Mouse (Mus musculus) midbrain, embryonic 16.5 days (tissue): ENCODE measurements around the gene Mlxipl. TPM values are rescaled to one million over a fixed set of nuclear protein-coding genes. Genes with fewer than 3 reads are reported as not detected.
"Not testable (repeated sequence)": the region's sequence is repeated elsewhere in the genome, so short reads cannot be mapped to it uniquely, and the experiment has no call there.

Experiments
- ATAC-seq: fragments of 200-750 bp; cut with Nextera tagmentation; 2 replicates; pipeline ENCODE4 v1.8.0; 2017; ENCODE audit warnings: moderate TSS enrichment
- H3K27ac ChIP-seq: fragments of 300-500 bp; sonication (generic); 2 replicates; pipeline ENCODE4 v1.5.1; 2014; ENCODE audit warnings: mild to moderate bottlenecking, low read length, mixed read lengths
- H3K27me3 ChIP-seq: fragments of 300-500 bp; sonication (generic); 2 replicates; pipeline ENCODE4 v1.6.1; 2014; ENCODE audit warnings: low read depth, low read length, mixed read lengths; ENCODE audit not compliant: control insufficient read depth, insufficient read depth
- H3K36me3 ChIP-seq: fragments of 300-500 bp; sonication (generic); 2 replicates; pipeline ENCODE4 v1.6.1; 2014; ENCODE audit warnings: mild to moderate bottlenecking, low read length, moderate library complexity, mixed read lengths; ENCODE audit not compliant: control insufficient read depth, insufficient read depth
- H3K4me1 ChIP-seq: fragments of 300-500 bp; sonication (generic); 2 replicates; pipeline ENCODE4 v1.6.1; 2014; ENCODE audit warnings: mild to moderate bottlenecking, low read length, mixed read lengths; ENCODE audit not compliant: control insufficient read depth, insufficient read depth
- H3K4me2 ChIP-seq: fragments of 300-500 bp; sonication (generic); 2 replicates; pipeline ENCODE4 v1.6.1; 2014; ENCODE audit warnings: mild to moderate bottlenecking, low read length, mixed read lengths
- H3K4me3 ChIP-seq: fragments of 300-500 bp; sonication (generic); 2 replicates; pipeline ENCODE4 v1.5.1; 2014; ENCODE audit warnings: low read depth, mild to moderate bottlenecking, low read length, moderate library complexity, mixed read lengths
- H3K9ac ChIP-seq: fragments of 300-500 bp; sonication (generic); 2 replicates; pipeline ENCODE4 v1.6.1; 2014; ENCODE audit warnings: low read depth, low read length, mixed read lengths
- H3K9me3 ChIP-seq: fragments of 300-500 bp; sonication (generic); replicated peaks from 2 replicates; pipeline ENCODE4 v1.6.1; 2014; ENCODE audit warnings: mild to moderate bottlenecking, low read length, mixed read lengths; ENCODE audit not compliant: control insufficient read depth, poor library complexity, severe bottlenecking
- WGBS: fragments of 180-500 bp; shearing (Covaris S2); extraction: QIAGEN DNeasy Blood & Tissue Kit; methylation state at CpG from one replicate; pipeline ENCODE4 v1.1.7; 2014; 5-methylcytosine and 5-hydroxymethylcytosine counted together
- polyA plus RNA-seq: library from polyadenylated mRNA; unstranded; fragments of >200 nt; fragmentation: Nextera tagmentation; extraction: Ambion mirVana; gene quantifications from 2 replicates; pipeline ENCODE4 v1.2.1, GENCODE M21; 2015

Mlxipl gene
- 0.87 and 1.0 TPM in 2 replicates for polyA plus RNA-seq

DNA sequence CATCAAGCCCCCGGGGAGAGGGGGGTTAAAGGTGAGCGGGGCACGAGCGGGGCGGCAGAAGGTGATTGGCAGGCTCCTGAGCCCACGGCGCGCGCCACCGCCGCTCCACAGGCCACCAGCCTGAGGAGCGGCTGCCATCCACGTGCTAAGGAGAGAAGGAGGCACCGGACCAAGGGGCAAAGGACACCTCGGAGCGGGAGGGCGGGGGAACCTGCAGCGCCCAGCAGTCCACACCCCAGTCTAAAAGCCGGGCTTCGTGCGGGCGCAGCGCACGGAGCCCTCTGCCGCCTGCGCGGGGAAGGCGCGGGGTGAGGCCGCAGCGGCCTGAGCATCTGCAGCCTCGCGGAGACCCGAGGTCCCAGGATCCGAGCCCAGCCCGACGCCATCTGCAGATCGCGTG lies at the start of gene Mlxipl:
Gene Mlxipl, plus strand, starts transcription at position 238 of the 400 bp plus-strand sequence.
- WGBS: 3% methylated on average over 38 of the region's 39 CpGs
- Histone ChIP-seq H3K27ac (no peak within 1 kb of the TSS), H3K4me2 (no peak within 1 kb of the TSS), H3K4me1 (no peaks in the 10 kb centered on the region), H3K27me3 (peaks cover 30% of the 10 kb centered on the region), H3K9ac (0 out of 2 replicates have a peak within 1 kb of the TSS, but pooled peaks have one; percentile 12), H3K9me3 (no peaks in the 10 kb centered on the region), H3K36me3 (no peaks in the 10 kb centered on the region), H3K4me3 (no peak within 1 kb of the TSS)
- ATAC-seq: no peak

- Histone ChIP-seq H3K36me3 (peaks cover 14% of the 10 kb centered on the region), H3K9me3 (no peaks in the 10 kb centered on the region), H3K4me1 (no peaks in the 10 kb centered on the region), H3K27ac (no peak overlapping the region), H3K4me2 (no peak overlapping the region), H3K4me3 (no peak overlapping the region), H3K27me3 (no peaks in the 10 kb centered on the region), H3K9ac (no peak overlapping the region)
- 50% methylated on average over 6 of the region's 6 CpGs for WGBS
- ATAC-seq: no peak
These were observed 49.6 kb upstream of the Mlxipl start for GRCm38 (mm10) chr5:135040059-135040458.

- WGBS: 76% methylated on average over 11 of the region's 11 CpGs
- H3K36me3 ChIP-seq: peaks cover 18% of the 10 kb centered on the region
- H3K4me1 ChIP-seq: no peaks in the 10 kb centered on the region
- H3K9me3 ChIP-seq: no peaks in the 10 kb centered on the region
- H3K27me3 ChIP-seq: no peaks in the 10 kb centered on the region
- ATAC-seq: no peak
- no peak overlapping the region for H3K9ac ChIP-seq
- H3K4me2 ChIP-seq: no peak overlapping the region
- no peak overlapping the region for H3K4me3 ChIP-seq
- H3K27ac ChIP-seq: no peak overlapping the region
These were observed 48.9 kb upstream of the Mlxipl start for GRCm38 (mm10) chr5:135040777-135041176.

GRCm38 (mm10) chr5:135042105-135042788 lies 47.4 kb upstream of the Mlxipl start:
- Histone ChIP-seq H3K4me2 (no peak overlapping the region), H3K4me3 (no peak overlapping the region), H3K27ac (no peak overlapping the region), H3K9me3 (no peaks in the 10 kb centered on the region), H3K9ac (no peak overlapping the region), H3K27me3 (no peaks in the 10 kb centered on the region), H3K4me1 (no peaks in the 10 kb centered on the region), H3K36me3 (peaks cover 21% of the 10 kb centered on the region)
- no peak for ATAC-seq
- WGBS: 27% methylated on average over 21 of the region's 21 CpGs

GRCm38 (mm10) chr5:135044575-135044974 lies 45.1 kb upstream of the Mlxipl start:
- H3K4me1 ChIP-seq: no peaks in the 10 kb centered on the region
- H3K27ac ChIP-seq: no peak overlapping the region
- peaks cover 13% of the 10 kb centered on the region for H3K36me3 ChIP-seq
- no peak for ATAC-seq
- no peak overlapping the region for H3K4me2 ChIP-seq
- WGBS: 92% methylated on average over 3 of the region's 3 CpGs
- H3K4me3 ChIP-seq: no peak overlapping the region
- H3K9ac ChIP-seq: no peak overlapping the region
- H3K9me3 ChIP-seq: no peaks in the 10 kb centered on the region
- H3K27me3 ChIP-seq: no peaks in the 10 kb centered on the region

DNA sequence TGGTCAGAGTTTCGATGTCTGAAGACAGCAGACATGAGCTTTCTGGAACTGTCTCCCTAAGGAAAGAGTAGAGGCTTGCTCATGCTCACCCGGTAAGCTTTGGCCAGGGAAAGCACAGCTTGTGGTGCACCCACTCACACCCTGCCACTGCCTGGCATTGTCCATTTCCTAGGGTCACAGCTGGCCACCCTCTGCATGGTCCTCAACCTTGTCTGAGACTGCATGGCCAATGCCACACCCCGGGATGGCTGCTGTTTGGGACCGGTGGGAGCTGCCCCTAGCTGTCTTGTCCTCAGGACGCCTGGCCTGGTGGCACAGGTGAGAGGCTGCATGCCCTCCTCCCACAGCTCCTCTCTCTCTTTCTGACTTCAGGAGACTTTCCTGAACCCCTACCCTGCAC lies 41.2 kb upstream of the Mlxipl start:
- no peak for ATAC-seq

GRCm38 (mm10) chr5:135049268-135049667 lies 40.4 kb upstream of the Mlxipl start:
- H3K27ac ChIP-seq, ATAC-seq, H3K9ac ChIP-seq, H3K4me1 ChIP-seq, H3K27me3 ChIP-seq, H3K4me3 ChIP-seq, H3K9me3 ChIP-seq, H3K4me2 ChIP-seq: not testable (repeated sequence)
- WGBS: 90% methylated on average over 5 of the region's 6 CpGs
- H3K36me3 ChIP-seq: peaks cover 20% of the 10 kb centered on the region

More for the DNA sequence above, 41.2 kb upstream of the Mlxipl start:
- no peaks in the 10 kb centered on the region for H3K9me3 ChIP-seq
- H3K9ac ChIP-seq: no peak overlapping the region
- H3K36me3 ChIP-seq: peaks cover 20% of the 10 kb centered on the region
- H3K27ac ChIP-seq: no peak overlapping the region
- no peak overlapping the region for H3K4me3 ChIP-seq
- WGBS: 97% methylated on average over 5 of the region's 5 CpGs
- H3K4me2 ChIP-seq: no peak overlapping the region
- no peaks in the 10 kb centered on the region for H3K27me3 ChIP-seq
- H3K4me1 ChIP-seq: no peaks in the 10 kb centered on the region

DNA sequence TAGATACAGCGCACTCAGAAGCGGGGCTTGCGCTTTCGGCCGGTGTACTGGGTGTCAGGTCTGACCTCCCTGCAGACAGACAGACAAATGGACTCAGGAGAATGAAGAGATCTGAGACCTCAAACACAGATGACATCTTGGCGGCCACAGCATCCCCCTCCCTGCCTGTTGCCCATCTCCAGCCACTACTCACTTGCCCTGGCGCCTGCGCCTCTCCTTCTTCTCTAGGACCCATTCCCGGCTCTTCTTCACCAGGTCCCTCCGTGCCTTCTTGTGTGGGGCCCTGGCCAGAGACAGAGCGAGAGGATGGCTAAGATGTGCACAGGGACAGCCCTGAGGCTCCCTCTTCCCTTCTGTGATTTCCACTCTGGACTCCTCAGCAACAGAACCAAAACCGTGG lies 36.3 kb upstream of the Mlxipl start:
- Histone ChIP-seq H3K4me3 (no peak overlapping the region), H3K27me3 (no peaks in the 10 kb centered on the region), H3K27ac (no peak overlapping the region), H3K9me3 (no peaks in the 10 kb centered on the region), H3K4me2 (no peak overlapping the region), H3K36me3 (peaks cover 27% of the 10 kb centered on the region), H3K9ac (no peak overlapping the region), H3K4me1 (no peaks in the 10 kb centered on the region)
- no peak for ATAC-seq
- 92% methylated on average over 12 of the region's 12 CpGs for WGBS

DNA sequence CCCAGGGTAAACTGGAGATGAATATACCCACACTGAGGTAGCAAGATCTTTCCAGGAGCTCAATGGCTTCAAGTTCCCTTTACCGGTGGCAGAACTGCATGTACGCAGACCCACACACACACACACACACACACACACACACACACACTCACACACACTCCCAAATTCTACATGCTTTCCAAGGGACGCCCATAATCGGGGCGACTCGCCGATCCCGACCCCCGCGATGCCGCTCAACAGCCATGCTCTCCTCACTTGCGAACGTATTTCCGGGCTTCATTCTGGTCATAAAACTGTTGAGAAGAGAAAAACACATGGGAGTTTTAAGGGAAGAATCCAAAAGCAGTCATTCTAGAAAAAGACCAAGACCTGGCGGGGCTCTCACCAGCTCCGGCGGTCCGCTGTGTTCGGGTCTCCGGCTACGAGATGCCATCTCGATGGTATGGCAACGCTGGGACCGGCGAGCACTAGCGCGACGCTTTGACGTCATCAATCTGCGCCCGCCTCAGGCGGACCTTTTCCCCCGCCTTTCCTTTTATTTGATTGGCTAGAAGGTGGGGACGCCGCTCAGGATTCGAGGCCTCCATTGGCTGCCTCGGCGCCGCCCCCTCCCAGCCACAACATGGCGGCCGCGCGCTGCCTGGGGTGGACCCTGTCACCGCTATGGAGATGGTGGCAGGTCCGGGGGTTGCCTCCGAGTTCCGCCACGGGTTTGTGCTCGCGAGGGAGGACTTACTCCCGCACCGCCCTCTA lies 25.9 kb upstream of the Mlxipl start, which contains the start of gene Dnajc30:
Gene Dnajc30, plus strand, starts transcription at position 574 of the 753 bp plus-strand sequence.
- under 1% methylated on average over 52 of the region's 52 CpGs for WGBS
- peak within 1 kb of the TSS; percentile 86 for H3K9ac ChIP-seq
- peak within 1 kb of the TSS; percentile 81 for H3K27ac ChIP-seq
- ATAC-seq: peak; percentile 96
- peaks cover 21% of the 10 kb centered on the region for H3K4me1 ChIP-seq
- H3K4me2 ChIP-seq: peak within 1 kb of the TSS; percentile 92
- H3K9me3 ChIP-seq: no peaks in the 10 kb centered on the region
- H3K36me3 ChIP-seq: peaks cover 25% of the 10 kb centered on the region
- peak within 1 kb of the TSS; percentile 76 for H3K4me3 ChIP-seq
- no peaks in the 10 kb centered on the region for H3K27me3 ChIP-seq
